Mouse (Mus musculus): Measurements from ENCODE around the gene Eif2s2.
"Not testable (repeated sequence)": the region's sequence is repeated elsewhere in the genome, so short reads cannot be mapped to it uniquely, and the experiment has no call there.

Eif2s2 gene

GRCm38 (mm10) chr2:154899004-154899403 lies 6.3 kb upstream of the Eif2s2 start:
- not testable (repeated sequence) for ATAC-seq (ENCODE audit: insufficient number of reproducible peaks, low FRiP score, low TSS enrichment)

- no peak for ATAC-seq (ENCODE audit: insufficient number of reproducible peaks, low FRiP score, low TSS enrichment)
Observed at GRCm38 (mm10) chr2:154893548-154893947, 813 bp upstream of the Eif2s2 start.

DNA sequence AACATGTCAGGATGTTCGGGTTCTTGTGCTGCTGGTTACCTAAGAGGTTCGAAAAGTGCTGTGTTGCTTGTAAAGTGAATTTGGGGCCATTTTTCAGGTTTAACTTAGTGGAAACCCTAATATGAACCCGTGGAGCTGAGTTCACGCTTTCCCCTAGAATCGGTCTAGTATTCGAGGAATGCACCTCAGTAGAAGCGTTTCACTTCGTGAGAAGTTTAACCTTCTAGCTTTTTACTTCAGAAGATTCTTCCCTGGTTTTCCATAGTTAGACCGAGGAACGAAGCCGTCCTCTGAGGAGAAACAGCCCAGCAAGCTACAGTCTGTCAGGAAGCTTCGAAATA lies 280 bp upstream of the Eif2s2 start:
- ATAC-seq (ENCODE audit: insufficient number of reproducible peaks, low FRiP score, low TSS enrichment): no peak

GRCm38 (mm10) chr2:154891585-154891984 lies 1.1 kb downstream of the Eif2s2 start:
- ATAC-seq (ENCODE audit: insufficient number of reproducible peaks, low FRiP score, low TSS enrichment): no peak

DNA sequence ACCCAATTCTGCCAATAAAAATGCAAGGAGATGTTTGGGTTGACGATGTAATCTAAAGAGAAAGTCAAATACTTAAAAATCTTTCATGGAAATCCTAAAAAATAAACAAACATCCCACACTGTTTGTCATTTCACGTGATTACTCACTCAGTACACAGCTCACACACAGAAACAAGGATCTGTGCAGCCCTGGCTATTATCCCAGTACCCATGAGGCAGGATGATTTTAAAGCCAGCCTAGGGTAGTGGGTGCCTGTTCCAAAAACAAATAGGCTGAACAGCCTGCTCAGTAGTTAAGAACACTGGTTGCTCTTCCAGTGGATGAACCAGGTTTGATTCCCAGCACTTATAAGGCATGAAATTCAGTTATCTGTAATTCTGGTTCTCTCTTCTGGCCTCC lies 16.1 kb downstream of the Eif2s2 start:
- ATAC-seq (ENCODE audit: insufficient number of reproducible peaks, low FRiP score, low TSS enrichment): no peak

DNA sequence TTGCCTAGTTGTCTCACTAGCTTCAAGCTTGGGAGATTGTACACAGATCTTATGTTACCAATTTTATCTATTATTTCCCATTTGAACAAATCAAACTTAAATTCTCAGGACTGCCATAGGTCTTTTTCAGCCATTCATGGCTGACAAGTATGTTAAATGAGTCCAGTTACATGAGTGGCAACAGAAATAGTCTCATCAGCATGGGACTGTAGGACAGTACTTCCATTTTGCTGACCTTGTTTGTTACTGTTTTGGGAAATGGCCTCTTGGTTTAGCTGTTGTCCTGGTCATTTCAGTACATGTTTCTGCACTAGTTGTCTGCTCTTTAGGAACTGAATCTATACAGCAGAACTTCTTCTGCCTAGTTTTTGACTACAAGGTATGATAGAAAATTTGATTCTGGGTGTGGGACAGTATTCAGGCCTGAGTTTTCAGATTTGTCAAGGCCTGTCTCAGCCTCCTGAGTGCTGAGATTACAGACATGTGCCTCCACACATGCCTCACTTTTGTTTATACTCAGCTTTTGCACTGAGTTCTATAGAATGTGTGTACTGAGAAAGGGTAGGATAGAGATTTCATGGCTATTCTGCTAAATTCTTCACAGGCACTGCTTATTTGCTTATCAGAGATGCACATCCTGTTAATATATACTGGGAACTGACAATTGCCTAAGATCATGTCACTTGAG lies 22.6 kb downstream of the Eif2s2 start:
- no peak for ATAC-seq (ENCODE audit: insufficient number of reproducible peaks, low FRiP score, low TSS enrichment)

DNA sequence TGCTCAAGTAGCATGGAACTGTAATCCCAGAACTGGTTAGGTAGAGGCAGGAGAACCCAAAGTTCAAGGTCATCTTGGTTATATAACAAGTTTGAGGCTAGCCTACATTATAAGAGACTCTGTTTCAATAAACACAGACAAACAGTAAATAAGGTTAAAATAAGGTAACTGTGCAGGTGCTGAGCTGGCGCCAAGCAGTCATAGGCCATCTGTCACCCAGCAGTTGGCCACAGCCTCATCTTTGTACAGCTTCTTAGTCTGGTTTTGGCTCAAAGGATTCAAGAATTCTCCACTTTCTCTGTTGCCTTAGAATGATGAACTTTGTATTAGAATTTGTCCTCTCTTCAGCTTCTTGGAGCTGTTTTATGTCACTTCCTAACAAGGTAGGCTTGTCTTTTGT lies 24.6 kb downstream of the Eif2s2 start:
- peak; percentile 70; the same call in 1 of the 2 replicates for ATAC-seq (ENCODE audit: insufficient number of reproducible peaks, low FRiP score, low TSS enrichment)

DNA sequence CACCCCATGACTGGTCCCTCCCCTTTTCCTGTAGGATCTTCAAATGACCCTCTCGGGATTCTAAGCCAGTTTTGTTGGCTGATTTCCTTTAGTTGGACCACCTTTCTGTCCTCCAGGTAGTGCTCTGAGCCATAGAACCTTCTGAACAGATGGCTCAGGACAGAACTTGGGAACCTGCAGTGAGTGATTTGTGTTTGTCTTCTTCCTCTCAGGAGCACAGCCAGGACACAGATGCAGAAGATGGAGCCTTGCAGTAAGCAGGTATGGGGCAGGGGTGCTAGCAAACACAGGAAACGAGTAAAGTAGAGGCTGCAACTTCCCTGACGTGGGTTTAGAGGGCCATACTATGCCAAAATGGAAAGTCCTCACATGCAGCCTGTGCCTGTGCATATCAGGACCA lies 27.0 kb downstream of the Eif2s2 start:
- no peak for ATAC-seq (ENCODE audit: insufficient number of reproducible peaks, low FRiP score, low TSS enrichment)

DNA sequence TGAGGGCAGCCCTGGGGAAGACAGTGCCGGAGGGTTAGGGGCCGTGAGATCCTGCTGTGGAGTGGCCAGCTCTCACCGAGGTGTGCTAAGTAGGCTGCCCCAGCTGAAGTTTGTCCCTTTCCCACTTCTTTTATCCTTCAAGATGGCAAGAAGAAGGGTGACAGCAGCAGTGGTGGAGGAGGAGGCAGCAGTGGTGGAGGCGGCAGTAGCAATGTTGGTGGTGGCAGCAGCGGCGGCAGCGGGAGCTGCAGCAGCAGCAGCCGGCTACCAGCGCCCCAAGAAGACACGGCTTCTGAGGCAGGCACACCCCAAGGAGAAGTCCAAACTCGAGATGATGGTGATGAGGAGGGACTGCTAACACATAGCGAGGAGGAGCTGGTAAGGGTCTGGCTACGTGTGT lies 29.1 kb downstream of the Eif2s2 start:
- ATAC-seq (ENCODE audit: insufficient number of reproducible peaks, low FRiP score, low TSS enrichment): no peak

GRCm38 (mm10) chr2:154855383-154855782 lies 37.4 kb downstream of the Eif2s2 start:
- ATAC-seq (ENCODE audit: insufficient number of reproducible peaks, low FRiP score, low TSS enrichment): no peak

- ATAC-seq (ENCODE audit: insufficient number of reproducible peaks, low FRiP score, low TSS enrichment): no peak; the same call in 1 of the 2 replicates
Observed at GRCm38 (mm10) chr2:154848086-154848485, 44.6 kb downstream of the Eif2s2 start.

DNA sequence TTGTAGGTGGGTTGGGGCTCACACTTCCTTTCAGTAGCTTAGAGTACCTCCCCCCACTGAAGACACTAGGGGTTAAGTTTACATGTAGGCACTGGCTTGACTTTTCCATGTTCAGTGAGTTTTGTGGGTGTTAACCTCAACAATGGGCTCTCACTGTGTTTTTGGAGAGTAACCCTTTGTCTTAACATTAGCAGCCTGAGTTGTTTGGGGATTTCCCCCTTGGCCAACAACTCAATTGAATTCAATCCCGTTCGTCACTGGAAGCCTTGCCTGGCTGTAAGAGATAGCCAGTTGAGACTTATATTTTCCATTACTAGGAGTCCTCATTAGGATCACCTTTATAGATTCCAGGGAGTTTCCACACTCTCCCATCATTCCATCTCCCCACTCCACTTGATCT lies 56.2 kb downstream of the Eif2s2 start:
- no peak for ATAC-seq (ENCODE audit: insufficient number of reproducible peaks, low FRiP score, low TSS enrichment)

- peak; percentile 75; the same call in 1 of the 2 replicates for ATAC-seq (ENCODE audit: insufficient number of reproducible peaks, low FRiP score, low TSS enrichment)
Observed at GRCm38 (mm10) chr2:154834149-154834865, 58.4 kb downstream of the Eif2s2 start.

GRCm38 (mm10) chr2:154832471-154832870 lies 60.3 kb downstream of the Eif2s2 start:
- ATAC-seq (ENCODE audit: insufficient number of reproducible peaks, low FRiP score, low TSS enrichment): no peak

- no peak for ATAC-seq (ENCODE audit: insufficient number of reproducible peaks, low FRiP score, low TSS enrichment)
Observed at GRCm38 (mm10) chr2:154827521-154827920, 65.2 kb downstream of the Eif2s2 start.

DNA sequence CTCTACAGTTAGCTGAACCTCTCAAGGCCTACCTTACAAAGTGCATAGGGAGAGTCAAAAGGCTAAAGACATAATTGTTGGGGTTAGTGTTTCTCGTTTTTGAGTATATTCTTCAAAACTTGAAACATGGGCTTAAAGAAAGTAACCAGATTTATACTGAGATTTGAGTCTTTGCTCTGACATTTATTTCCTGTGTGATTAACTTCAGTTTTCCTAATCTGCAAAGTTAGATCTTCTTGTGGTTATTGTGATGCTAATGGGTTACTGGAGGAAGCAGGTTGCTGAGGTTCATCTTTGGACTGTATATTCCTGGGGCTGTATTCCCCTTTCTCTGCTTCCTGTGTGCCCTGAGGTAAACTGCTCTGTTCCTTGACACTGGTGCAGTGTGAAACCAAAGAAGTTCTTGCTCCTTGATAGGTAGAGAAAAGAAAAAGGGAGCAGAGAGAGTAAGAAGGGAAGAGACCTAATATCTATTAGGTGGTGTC lies 66.6 kb downstream of the Eif2s2 start:
- no peak for ATAC-seq (ENCODE audit: insufficient number of reproducible peaks, low FRiP score, low TSS enrichment)
